Mouse (Mus musculus): ENCODE measurements around the gene Zmiz1. TPM values are rescaled to one million over a fixed set of nuclear protein-coding genes. Genes with fewer than 3 reads are reported as not detected.

The Zmiz1 gene
- polyA plus RNA-seq, 1 experiment, result 0.68 TPM

DNA sequence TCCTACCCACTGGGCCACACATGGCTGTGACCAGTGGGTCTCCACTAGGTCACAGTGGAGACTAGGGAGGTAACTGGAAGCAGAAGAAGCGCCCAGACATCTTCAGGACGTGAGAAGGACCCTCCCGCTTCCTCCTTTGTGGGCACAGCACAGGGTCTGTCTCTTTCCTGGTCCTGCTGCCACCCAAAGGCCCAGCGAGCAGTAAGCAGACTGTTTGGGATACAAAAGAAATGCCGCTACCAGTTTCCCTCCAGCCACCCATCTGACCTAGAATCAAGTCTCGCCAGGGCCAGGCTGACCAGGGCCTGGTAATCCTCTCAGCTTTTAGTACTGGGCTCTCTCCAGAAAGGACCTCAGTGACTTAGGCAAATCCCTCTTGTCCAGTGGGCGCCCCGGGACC lies 156.6 kb downstream of the Zmiz1 start:
- H3K9me3 ChIP-seq (ENCODE audit: control insufficient read depth, low read length), result no peaks in the 10 kb centered on the region
- peaks cover 1% of the 10 kb centered on the region; the same call in 1 of the 2 replicates for H3K4me1 ChIP-seq (ENCODE audit: control insufficient read depth)
- no peak for TF ChIP-seq GATA1 (IDR thresholded peaks at IDR 0.05; ENCODE audit: low read length)
- no peak for TF ChIP-seq TAL1 (IDR thresholded peaks at IDR 0.05; ENCODE audit: low read length)
- H3K36me3 ChIP-seq (ENCODE audit: control insufficient read depth), result no peaks in the 10 kb centered on the region; the same call in 1 of the 2 replicates
- H3K4me3 ChIP-seq (replicated peaks), result no peak overlapping the region
- H3K27me3 ChIP-seq (ENCODE audit: control insufficient read depth), result no peaks in the 10 kb centered on the region

DNA sequence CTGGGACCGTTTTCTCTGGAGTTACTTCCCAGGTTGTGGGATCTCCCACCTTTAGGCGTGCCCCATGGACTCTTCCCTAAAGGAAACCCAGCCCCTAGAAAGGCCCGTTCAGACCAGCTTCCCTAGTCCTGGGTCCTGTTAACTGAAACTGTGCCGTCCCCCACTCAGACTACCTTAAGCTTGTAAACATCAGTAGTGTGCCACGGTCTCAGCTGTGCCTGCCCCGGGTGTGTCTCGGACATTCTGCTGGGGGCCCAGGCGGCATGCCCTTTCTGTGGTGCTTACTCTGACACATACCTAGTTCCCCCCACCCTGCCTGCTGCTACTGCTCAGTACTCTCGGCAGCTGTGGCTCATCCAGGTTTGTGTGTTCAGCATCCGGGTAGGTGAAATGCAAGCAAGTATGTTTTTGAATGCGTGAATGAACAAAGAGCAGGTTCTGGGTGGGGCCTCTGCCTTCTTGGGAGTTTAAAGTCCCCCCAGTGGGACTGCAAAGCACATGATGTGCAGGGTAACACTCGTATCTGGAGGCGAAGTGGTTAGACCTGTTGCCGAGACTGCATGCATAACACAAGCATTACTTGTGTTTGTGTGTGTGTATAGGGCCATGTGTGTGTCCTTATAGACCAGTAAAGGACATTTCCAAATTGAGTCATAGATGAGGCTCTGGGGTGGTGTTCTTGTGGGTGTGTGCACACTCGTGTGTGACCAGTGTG lies 157.2 kb downstream of the Zmiz1 start:
- H3K36me3 ChIP-seq (ENCODE audit: control insufficient read depth), result no peaks in the 10 kb centered on the region; the same call in 1 of the 2 replicates
- H3K27me3 ChIP-seq (ENCODE audit: control insufficient read depth), result no peaks in the 10 kb centered on the region
- H3K4me3 ChIP-seq (replicated peaks), result no peak overlapping the region
- peaks cover 1% of the 10 kb centered on the region; the same call in 1 of the 2 replicates for H3K4me1 ChIP-seq (ENCODE audit: control insufficient read depth)
- H3K9me3 ChIP-seq (ENCODE audit: control insufficient read depth, low read length), result no peaks in the 10 kb centered on the region
- TF ChIP-seq TAL1 (IDR thresholded peaks at IDR 0.05; ENCODE audit: low read length) (no peak), GATA1 (IDR thresholded peaks at IDR 0.05; ENCODE audit: low read length) (no peak)

- H3K27me3 ChIP-seq (ENCODE audit: control insufficient read depth), result no peaks in the 10 kb centered on the region
- H3K36me3 ChIP-seq (ENCODE audit: control insufficient read depth), result no peaks in the 10 kb centered on the region; the same call in 1 of the 2 replicates
- no peaks in the 10 kb centered on the region for H3K9me3 ChIP-seq (ENCODE audit: control insufficient read depth, low read length)
- TF ChIP-seq GATA1 (IDR thresholded peaks at IDR 0.05; ENCODE audit: low read length) (no peak), TAL1 (IDR thresholded peaks at IDR 0.05; ENCODE audit: low read length) (no peak)
- H3K4me3 ChIP-seq (replicated peaks), result no peak overlapping the region
- no peaks in the 10 kb centered on the region for H3K4me1 ChIP-seq (ENCODE audit: control insufficient read depth)
These were observed 158.3 kb downstream of the Zmiz1 start for GRCm38 (mm10) chr14:25617264-25617663.

GRCm38 (mm10) chr14:25619066-25619762 lies 160.2 kb downstream of the Zmiz1 start:
- TF ChIP-seq TAL1 (IDR thresholded peaks at IDR 0.05; ENCODE audit: low read length) (no peak), GATA1 (IDR thresholded peaks at IDR 0.05; ENCODE audit: low read length) (no peak)
- Histone ChIP-seq H3K36me3 (ENCODE audit: control insufficient read depth) (no peaks in the 10 kb centered on the region; the same call in 1 of the 2 replicates), H3K4me1 (ENCODE audit: control insufficient read depth) (no peaks in the 10 kb centered on the region), H3K9me3 (ENCODE audit: control insufficient read depth, low read length) (no peaks in the 10 kb centered on the region), H3K27me3 (ENCODE audit: control insufficient read depth) (no peaks in the 10 kb centered on the region), H3K4me3 (replicated peaks) (no peak overlapping the region)

DNA sequence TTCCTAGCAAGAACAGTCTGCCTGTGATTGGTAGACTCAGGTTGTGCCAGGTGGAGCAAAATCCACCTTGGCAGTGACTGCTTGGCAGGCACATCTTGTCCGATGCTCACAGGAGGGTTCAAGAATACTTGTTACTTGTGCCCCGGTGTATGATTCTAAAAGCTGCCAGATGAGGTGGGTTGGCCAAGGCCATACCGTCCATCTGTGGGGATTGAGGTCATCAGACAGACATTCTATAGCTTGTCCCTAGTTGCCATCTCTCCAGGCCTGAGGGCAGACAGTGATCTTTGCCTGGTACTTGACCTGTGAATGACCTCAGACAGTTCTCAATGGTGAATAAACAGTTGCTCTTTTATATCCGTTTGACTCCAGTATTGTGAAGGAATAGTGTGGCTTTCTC lies 161.8 kb downstream of the Zmiz1 start:
- H3K4me3 ChIP-seq (replicated peaks), result no peak overlapping the region
- H3K27me3 ChIP-seq (ENCODE audit: control insufficient read depth), result no peaks in the 10 kb centered on the region
- no peaks in the 10 kb centered on the region for H3K9me3 ChIP-seq (ENCODE audit: control insufficient read depth, low read length)
- H3K36me3 ChIP-seq (ENCODE audit: control insufficient read depth), result no peaks in the 10 kb centered on the region; the same call in 1 of the 2 replicates
- TF ChIP-seq GATA1 (IDR thresholded peaks at IDR 0.05; ENCODE audit: low read length) (no peak), TAL1 (IDR thresholded peaks at IDR 0.05; ENCODE audit: low read length) (no peak)
- no peaks in the 10 kb centered on the region for H3K4me1 ChIP-seq (ENCODE audit: control insufficient read depth)

- no peaks in the 10 kb centered on the region for H3K9me3 ChIP-seq (ENCODE audit: control insufficient read depth, low read length)
- TF ChIP-seq GATA1 (IDR thresholded peaks at IDR 0.05; ENCODE audit: low read length), result no peak
- no peak for TF ChIP-seq TAL1 (IDR thresholded peaks at IDR 0.05; ENCODE audit: low read length)
- H3K4me1 ChIP-seq (ENCODE audit: control insufficient read depth), result no peaks in the 10 kb centered on the region
- no peaks in the 10 kb centered on the region for H3K27me3 ChIP-seq (ENCODE audit: control insufficient read depth)
- no peak overlapping the region for H3K4me3 ChIP-seq (replicated peaks)
- no peaks in the 10 kb centered on the region; the same call in 1 of the 2 replicates for H3K36me3 ChIP-seq (ENCODE audit: control insufficient read depth)
These were observed 164.7 kb downstream of the Zmiz1 start for GRCm38 (mm10) chr14:25623698-25624097.

DNA sequence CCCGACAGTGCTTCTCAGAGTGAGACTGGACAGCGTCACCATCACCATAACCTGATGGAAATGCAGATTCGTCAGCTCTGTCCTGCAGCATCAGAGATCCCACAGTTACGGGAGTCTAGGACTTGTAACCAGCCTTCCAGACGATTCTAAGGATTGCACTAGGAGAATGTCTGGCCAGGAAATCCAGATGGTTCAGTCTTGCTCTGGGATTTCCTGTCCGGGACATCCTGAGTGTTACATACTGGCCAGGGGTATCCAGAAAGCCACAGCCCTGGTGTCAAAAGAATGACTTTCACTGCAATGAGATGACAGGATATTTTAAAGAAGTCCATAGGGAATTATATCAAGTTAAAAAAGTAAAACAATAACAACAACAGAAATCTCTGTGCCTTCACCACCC lies 165.7 kb downstream of the Zmiz1 start:
- H3K4me1 ChIP-seq (ENCODE audit: control insufficient read depth), result no peaks in the 10 kb centered on the region
- no peaks in the 10 kb centered on the region for H3K9me3 ChIP-seq (ENCODE audit: control insufficient read depth, low read length)
- no peaks in the 10 kb centered on the region for H3K27me3 ChIP-seq (ENCODE audit: control insufficient read depth)
- TF ChIP-seq TAL1 (IDR thresholded peaks at IDR 0.05; ENCODE audit: low read length) (no peak), GATA1 (IDR thresholded peaks at IDR 0.05; ENCODE audit: low read length) (no peak)
- no peak overlapping the region for H3K4me3 ChIP-seq (replicated peaks)
- no peaks in the 10 kb centered on the region for H3K36me3 ChIP-seq (ENCODE audit: control insufficient read depth)

DNA sequence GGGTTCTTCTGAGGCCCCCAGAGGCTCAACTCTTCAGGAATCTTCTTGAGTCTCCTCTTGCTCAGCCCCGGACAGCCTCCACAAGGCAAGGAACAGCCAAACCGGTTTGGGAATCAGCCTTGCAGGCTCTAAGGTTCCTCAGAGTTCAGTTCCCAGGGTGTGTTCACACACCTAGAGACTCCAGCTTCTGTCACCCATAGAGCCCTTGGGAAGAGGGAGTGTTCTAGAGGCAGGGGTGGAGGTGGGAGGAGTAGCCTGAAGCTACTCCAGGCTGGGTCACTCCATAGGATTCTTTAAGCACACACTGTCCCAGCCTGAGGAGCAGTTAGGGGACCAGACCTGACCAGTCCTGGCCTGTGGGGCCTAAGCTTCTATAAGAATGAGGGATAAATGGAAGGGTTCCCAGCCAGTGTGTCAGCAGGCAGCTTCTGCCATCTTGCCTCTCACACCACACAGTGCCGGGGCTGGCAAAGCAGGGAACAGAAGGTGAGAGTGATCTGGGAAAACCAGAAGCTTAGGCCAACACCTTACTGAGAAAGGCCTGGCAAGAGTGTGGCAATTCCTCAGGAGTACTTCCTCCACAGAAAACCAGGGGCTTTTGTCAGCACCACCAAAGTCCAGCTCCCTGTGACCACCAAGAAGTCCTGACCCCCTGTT lies 168.7 kb downstream of the Zmiz1 start:
- Histone ChIP-seq H3K9me3 (ENCODE audit: control insufficient read depth, low read length) (no peaks in the 10 kb centered on the region), H3K36me3 (ENCODE audit: control insufficient read depth) (no peaks in the 10 kb centered on the region), H3K4me1 (ENCODE audit: control insufficient read depth) (no peaks in the 10 kb centered on the region), H3K27me3 (ENCODE audit: control insufficient read depth) (no peaks in the 10 kb centered on the region), H3K4me3 (replicated peaks) (no peak overlapping the region)
- no peak for TF ChIP-seq GATA1 (IDR thresholded peaks at IDR 0.05; ENCODE audit: low read length)
- no peak for TF ChIP-seq TAL1 (IDR thresholded peaks at IDR 0.05; ENCODE audit: low read length)
